Mouse (Mus musculus) ES-CJ7 (cell line): ENCODE results near the gene Akap8l.

Source experiments
- DNase-seq: peaks from one replicate; pipeline ENCODE4 v3.0.0; 2011; ENCODE audit warnings: low read depth, low spot score

The Akap8l gene

GRCm38 (mm10) chr17:32350382-32350983 lies at the start of gene Akap8l:
TSS of gene Akap8l (minus strand) at chr17:32350607.
- DNase-seq = peak; percentile 99

GRCm38 (mm10) chr17:32396266-32396665 lies 45.9 kb upstream of the Akap8l start:
- DNase-seq = peak; percentile 31

GRCm38 (mm10) chr17:32393944-32394343 lies 43.5 kb upstream of the Akap8l start:
- DNase-seq = no peak

GRCm38 (mm10) chr17:32389101-32389659 lies 38.8 kb upstream of the Akap8l start, which contains the start of gene Wiz:
TSS of gene Wiz (minus strand) at chr17:32389439.
- DNase-seq = peak; percentile 90

GRCm38 (mm10) chr17:32388370-32389100 lies 38.1 kb upstream of the Akap8l start:
- DNase-seq = peak; percentile 16

GRCm38 (mm10) chr17:32387986-32388369 lies 37.6 kb upstream of the Akap8l start:
- no peak for DNase-seq

GRCm38 (mm10) chr17:32386659-32387432 lies 36.4 kb upstream of the Akap8l start:
- DNase-seq = peak; percentile 76

- DNase-seq = no peak
These were observed 33.3 kb upstream of the Akap8l start for GRCm38 (mm10) chr17:32383661-32384060.

- no peak for DNase-seq
These were observed 32.2 kb upstream of the Akap8l start for GRCm38 (mm10) chr17:32382576-32382975.

GRCm38 (mm10) chr17:32378786-32379185 lies 28.4 kb upstream of the Akap8l start:
- no peak for DNase-seq

- no peak for DNase-seq
These were observed 26.7 kb upstream of the Akap8l start for GRCm38 (mm10) chr17:32377137-32377536.

GRCm38 (mm10) chr17:32376475-32376874 lies 26.1 kb upstream of the Akap8l start:
- DNase-seq = no peak

GRCm38 (mm10) chr17:32368991-32369578 lies 18.7 kb upstream of the Akap8l start:
- DNase-seq = no peak

GRCm38 (mm10) chr17:32367706-32368105 lies 17.3 kb upstream of the Akap8l start:
- DNase-seq = no peak

GRCm38 (mm10) chr17:32365296-32365695 lies 14.9 kb upstream of the Akap8l start:
- no peak for DNase-seq

GRCm38 (mm10) chr17:32364850-32365249 lies 14.4 kb upstream of the Akap8l start:
- DNase-seq = no peak

- peak; percentile 87 for DNase-seq
These were observed 13.9 kb upstream of the Akap8l start for GRCm38 (mm10) chr17:32364331-32364730.

GRCm38 (mm10) chr17:32363821-32364301 lies 13.5 kb upstream of the Akap8l start:
- DNase-seq = no peak

GRCm38 (mm10) chr17:32362686-32363085 lies 12.3 kb upstream of the Akap8l start:
- no peak for DNase-seq

- DNase-seq = no peak
These were observed 9.5 kb upstream of the Akap8l start for GRCm38 (mm10) chr17:32359928-32360327.

GRCm38 (mm10) chr17:32358943-32359340 lies 8.5 kb upstream of the Akap8l start:
- DNase-seq = no peak
